Mouse (Mus musculus): ENCODE measurements around the gene Ndst2.

DNA sequence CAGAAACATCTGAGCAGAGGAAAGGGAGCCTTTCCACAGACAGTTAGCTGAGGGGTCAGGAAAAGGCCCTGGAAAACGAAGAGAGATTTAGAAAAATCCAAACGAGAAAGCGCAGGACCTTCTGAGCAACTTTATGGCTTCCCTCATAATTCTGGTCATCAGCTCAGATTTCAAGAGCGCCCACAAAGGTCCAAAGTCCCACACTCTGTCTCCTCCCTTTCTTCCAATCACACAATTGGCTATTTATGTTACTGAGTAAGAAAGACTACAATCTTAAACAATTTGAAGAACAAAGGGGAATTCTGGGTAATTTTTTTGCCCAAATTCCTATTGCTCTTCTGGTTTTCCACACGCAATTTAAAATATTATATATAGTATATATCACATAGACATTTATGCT lies 16.1 kb upstream of the Ndst2 start:
- TF ChIP-seq CTCF (IDR thresholded peaks at IDR 0.05; ENCODE audit: borderline replicate concordance, insufficient read depth, low read depth, low read length) (no peak), POLR2A (IDR thresholded peaks at IDR 0.05; ENCODE audit: borderline replicate concordance, insufficient read depth, low read length) (no peak)

Measured in cerebellum, adult 2 months (tissue).